ENCODE assay signal across 13 mouse cellular contexts in genomic region chr5:32143433-32143970, GRCm38 (mm10). TPM values are rescaled to one million over a fixed set of nuclear protein-coding genes. Genes with fewer than 3 reads are reported as not detected.
A peak's percentile ranks its signal among the peaks of the same experiment; 100 is the strongest.
DNase-seq lines count a peak whose midpoint lies in the region; ATAC-seq and TF ChIP-seq lines count a peak whose summit lies in the region.
"Had no signal": no experiment of that assay in that cellular context is flagged by ENCODE, and none has a peak within 500 bp of the region (broad histone marks: within the 10 kb centered on the region; RNA-seq: fewer than 3 reads in every experiment).

No protein-coding gene starts in this region.

- no peaks in the 10 kb centered on the region for H3K9me3 ChIP-seq in forebrain, postnatal 0 days (ENCODE audit: low read length)
- H3K9me3 ChIP-seq in forebrain, embryonic 11.5 days (ENCODE audit: control insufficient read depth, low read length), result no peaks in the 10 kb centered on the region
- H3K9me3 ChIP-seq in kidney, embryonic 15.5 days (replicated peaks), result no peaks in the 10 kb centered on the region
- H3K9me3 ChIP-seq: megakaryocyte, embryonic 14.5 days had no signal

- no peak overlapping the region for H3K9ac ChIP-seq in forebrain, postnatal 0 days
- H3K9ac ChIP-seq in forebrain, embryonic 11.5 days (ENCODE audit: low read length), result no peak overlapping the region
- no peak overlapping the region for H3K9ac ChIP-seq in kidney, embryonic 15.5 days
- H3K9ac ChIP-seq: liver, embryonic 14.5 days had no signal

- peak overlapping the region; percentile 20 for H3K4me2 ChIP-seq in forebrain, postnatal 0 days (ENCODE audit: low read depth)
- no peak overlapping the region for H3K4me2 ChIP-seq in forebrain, embryonic 11.5 days (ENCODE audit: low read depth, low read length, severe bottlenecking)
- peak overlapping the region; percentile 21; the same call in 1 of the 2 replicates for H3K4me2 ChIP-seq in kidney, embryonic 15.5 days

- 55% methylated on average over 13 of the region's 13 CpGs for WGBS in forebrain, postnatal 0 days
- WGBS in forebrain, embryonic 11.5 days, result 73% methylated on average over 13 of the region's 13 CpGs
- 64% methylated on average over 13 of the region's 13 CpGs for WGBS in kidney, embryonic 15.5 days

- no peaks in the 10 kb centered on the region for H3K36me3 ChIP-seq in forebrain, postnatal 0 days (ENCODE audit: insufficient read depth)
- H3K36me3 ChIP-seq in forebrain, embryonic 11.5 days (ENCODE audit: control insufficient read depth, insufficient read depth, low read length), result no peaks in the 10 kb centered on the region
- peaks cover 33% of the 10 kb centered on the region for H3K36me3 ChIP-seq in kidney, embryonic 15.5 days

- TF ChIP-seq CTCF in forebrain, postnatal 0 days (IDR thresholded peaks at IDR 0.05; ENCODE audit: low read depth), result no peak
- no peak for TF ChIP-seq CTCF in embryonic fibroblast, embryonic 13.5 days (IDR thresholded peaks at IDR 0.05; ENCODE audit: borderline replicate concordance, insufficient read depth, low read length)

- no peak for ATAC-seq in forebrain, postnatal 0 days
- ATAC-seq in forebrain, embryonic 11.5 days (replicated peaks; ENCODE audit: low FRiP score), result no peak
- ATAC-seq in kidney, embryonic 15.5 days (replicated peaks; ENCODE audit: low FRiP score), result no peak

- H3K27me3 ChIP-seq in forebrain, postnatal 0 days (ENCODE audit: insufficient read depth, low read length), result no peaks in the 10 kb centered on the region
- no peaks in the 10 kb centered on the region for H3K27me3 ChIP-seq in forebrain, embryonic 11.5 days (ENCODE audit: control insufficient read depth, insufficient read depth, low read length)
- H3K27me3 ChIP-seq in kidney, embryonic 15.5 days, result no peaks in the 10 kb centered on the region
- H3K27me3 ChIP-seq: megakaryocyte, embryonic 14.5 days had no signal

- no peaks in the 10 kb centered on the region for H3K4me1 ChIP-seq in forebrain, postnatal 0 days (ENCODE audit: insufficient read depth)
- H3K4me1 ChIP-seq in forebrain, embryonic 11.5 days (replicated peaks; ENCODE audit: control insufficient read depth, insufficient read depth, low read length), result no peaks in the 10 kb centered on the region
- peaks cover 52% of the 10 kb centered on the region for H3K4me1 ChIP-seq in kidney, embryonic 15.5 days
- H3K4me1 ChIP-seq in embryonic fibroblast, embryonic 13.5 days (ENCODE audit: control insufficient read depth, insufficient read depth, low read length), result peaks cover 40% of the 10 kb centered on the region

- no peak for DNase-seq in forebrain, postnatal 0 days
- DNase-seq in forebrain, embryonic 11.5 days (ENCODE audit: low spot score), result no peak
- DNase-seq in kidney, adult 11 months, result no peak
- peak; percentile 30 for DNase-seq in lung, postnatal 14 days
- no peak for DNase-seq in spleen, adult 18-20 months
- no peak for DNase-seq in testis, postnatal 14 days (ENCODE audit: low spot score)
- DNase-seq: adrenal gland, postnatal 10 days; cerebellum, postnatal 10 days; thymus, adult 2 months had no signal

- no peak overlapping the region for H3K4me3 ChIP-seq in forebrain, postnatal 0 days (ENCODE audit: low read depth, low read length)
- H3K4me3 ChIP-seq in forebrain, embryonic 11.5 days (ENCODE audit: low read depth, low read length), result no peak overlapping the region
- H3K4me3 ChIP-seq in kidney, embryonic 15.5 days (replicated peaks), result no peak overlapping the region
- H3K4me3 ChIP-seq in embryonic fibroblast, embryonic 13.5 days (ENCODE audit: insufficient read depth, low read length), result no peak overlapping the region
- H3K4me3 ChIP-seq: megakaryocyte, embryonic 14.5 days had no signal

- H3K27ac ChIP-seq in forebrain, postnatal 0 days (ENCODE audit: low read depth, low read length), result no peak overlapping the region
- H3K27ac ChIP-seq in forebrain, embryonic 11.5 days (ENCODE audit: low read depth, low read length), result no peak overlapping the region
- H3K27ac ChIP-seq in kidney, embryonic 15.5 days, result no peak overlapping the region
- peak overlapping the region; percentile 50 for H3K27ac ChIP-seq in embryonic fibroblast, embryonic 13.5 days (ENCODE audit: insufficient read depth, low read length)
- H3K27ac ChIP-seq: liver, embryonic 14.5 days had no signal

- TF ChIP-seq POLR2A in embryonic fibroblast, embryonic 13.5 days (IDR thresholded peaks at IDR 0.05; ENCODE audit: low read depth, low read length), result no peak

RNA-seq across cellular contexts. Expression of gene Fosl2, which starts 7.9 kb away (rescaled TPM):
- total RNA-seq in forebrain, postnatal 0 days (2014; rRNA removed), result 20.8 and 21.9 TPM in 2 replicates
- polyA plus RNA-seq in forebrain, postnatal 0 days (2015; fragmentation: Nextera tagmentation; extraction: Ambion mirVana), result 3.0 and 4.0 TPM in 2 replicates
- 0.68 and 1.1 TPM in 2 replicates for polyA plus RNA-seq in forebrain, embryonic 11.5 days (2014; fragmentation: Nextera tagmentation; extraction: Ambion mirVana)
- polyA plus RNA-seq in kidney, embryonic 15.5 days (2015; fragmentation: Nextera tagmentation; extraction: Ambion mirVana), result 5.4 and 6.2 TPM in 2 replicates
- polyA plus RNA-seq in embryonic fibroblast, embryonic 13.5 days (2011; ENCODE audit: insufficient read length, low read depth, missing spikeins), result 167 and 171 TPM in 2 replicates

Comparison
In these comparisons a context has a peak if more than half of its experiments do, and no peak if none do; other contexts are left out.
1. RNA of gene Fosl2, which starts 7.9 kb away (polyA plus RNA-seq): 167 to 171 TPM in embryonic fibroblast, embryonic 13.5 days; 5.4 to 6.2 TPM in kidney, embryonic 15.5 days, 3.0 to 4.0 TPM in forebrain, postnatal 0 days and 0.68 to 1.1 TPM in forebrain, embryonic 11.5 days; every median in the first group is over 10 times any median in the second.